Mouse (Mus musculus): Measurements from ENCODE around the gene Gm20388. TPM values are rescaled to one million over a fixed set of nuclear protein-coding genes. Genes with fewer than 3 reads are reported as not detected.

Gm20388 gene
- polyA plus RNA-seq, 1 experiment = 23.9 TPM

DNA sequence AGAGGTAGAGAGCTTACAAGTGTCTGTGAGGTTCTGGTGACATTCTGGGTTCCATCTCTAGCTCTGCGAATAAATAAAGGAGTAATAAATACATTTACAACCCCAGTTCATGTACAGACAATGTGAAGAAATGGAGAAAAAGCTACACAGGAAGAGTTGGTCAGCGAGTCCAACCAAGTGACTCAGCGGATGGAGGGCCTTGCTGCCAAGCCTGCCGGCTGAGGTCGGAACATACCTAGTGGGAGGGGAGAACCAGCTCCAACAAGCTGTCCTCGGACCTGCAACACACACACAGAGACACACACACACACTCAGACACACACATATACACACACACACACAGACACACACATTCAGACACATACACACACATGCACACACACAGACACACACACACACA lies 1118.4 kb downstream of the Gm20388 start:
- TF ChIP-seq POLR2A (IDR thresholded peaks at IDR 0.05; ENCODE audit: extremely low read depth, insufficient read depth, low read length) = no peak
- TF ChIP-seq CTCF (IDR thresholded peaks at IDR 0.05; ENCODE audit: extremely low read depth, insufficient read depth, low read length) = no peak

DNA sequence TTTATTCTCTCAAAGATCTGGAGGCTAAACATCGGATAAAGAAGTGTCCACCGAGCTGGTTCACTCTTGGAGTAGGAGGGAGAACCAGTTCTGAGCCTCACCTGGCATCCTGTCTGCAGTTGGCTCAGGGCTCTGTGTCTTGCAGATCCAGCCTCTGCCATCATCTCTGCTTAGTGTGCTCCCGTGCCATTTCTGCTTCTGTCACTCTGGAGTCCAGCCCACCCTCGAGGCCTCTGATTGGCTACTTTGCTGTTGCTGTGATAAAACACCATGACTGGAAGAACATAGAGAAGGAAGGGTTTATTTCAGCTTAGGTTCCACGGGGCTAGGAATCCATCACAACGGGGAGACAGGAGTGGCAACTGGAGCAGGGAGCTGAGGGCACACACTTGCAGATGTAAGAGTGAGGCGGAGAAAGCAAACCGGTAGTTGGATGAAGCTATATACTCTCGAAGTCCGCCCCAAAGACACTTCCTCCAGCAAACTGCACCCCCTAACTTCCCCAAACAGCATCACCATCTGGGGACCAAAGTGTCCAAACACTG lies 1119.9 kb downstream of the Gm20388 start:
- Histone ChIP-seq H3K27ac (ENCODE audit: insufficient read depth, low read length) (no peak overlapping the region), H3K4me1 (ENCODE audit: control insufficient read depth, insufficient read depth, low read length) (no peaks in the 10 kb centered on the region), H3K4me3 (ENCODE audit: insufficient read depth, low read length) (no peak overlapping the region)
- TF ChIP-seq CTCF (IDR thresholded peaks at IDR 0.05; ENCODE audit: extremely low read depth, insufficient read depth, low read length) (no peak), POLR2A (IDR thresholded peaks at IDR 0.05; ENCODE audit: extremely low read depth, insufficient read depth, low read length) (no peak)

More for the DNA sequence above, 1118.4 kb downstream of the Gm20388 start:
- Histone ChIP-seq H3K4me3 (ENCODE audit: insufficient read depth, low read length) (no peak overlapping the region), H3K4me1 (ENCODE audit: control insufficient read depth, insufficient read depth, low read length) (no peaks in the 10 kb centered on the region), H3K27ac (ENCODE audit: insufficient read depth, low read length) (no peak overlapping the region)

DNA sequence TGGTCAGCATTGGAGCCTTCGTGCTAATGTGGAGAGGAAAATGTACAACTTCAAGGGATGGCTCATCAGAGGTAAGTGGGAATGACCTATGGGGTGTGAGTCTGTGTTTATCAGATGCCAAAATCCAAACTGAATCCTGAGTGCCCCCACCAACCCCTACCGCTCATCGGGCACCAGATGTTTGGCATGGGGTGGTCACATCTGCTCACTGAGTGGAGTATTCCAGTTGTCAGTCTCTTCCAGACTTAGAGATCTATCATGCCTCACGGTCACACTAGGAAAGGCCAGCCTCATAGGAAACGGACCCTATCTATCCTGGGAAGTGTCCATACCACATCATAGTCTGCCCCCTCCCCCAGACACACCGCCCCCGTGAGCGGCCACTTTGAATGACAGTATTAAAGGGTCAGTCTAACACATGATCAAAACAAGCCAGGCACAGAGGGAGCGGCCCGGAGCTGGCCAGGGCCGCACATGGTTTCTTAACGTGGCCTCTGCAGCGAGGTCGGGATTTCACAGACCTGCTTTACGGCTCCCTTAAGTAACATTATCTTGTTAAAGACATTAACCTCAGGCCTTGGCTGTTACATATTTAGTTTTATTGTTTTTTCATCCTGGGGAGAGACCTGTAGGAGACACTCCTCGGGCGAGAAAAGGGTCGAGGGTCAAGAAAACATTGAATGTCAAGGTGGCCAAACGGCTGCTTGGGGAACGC lies 1122.8 kb downstream of the Gm20388 start:
- no peaks in the 10 kb centered on the region for H3K4me1 ChIP-seq (ENCODE audit: control insufficient read depth, insufficient read depth, low read length)
- TF ChIP-seq POLR2A (IDR thresholded peaks at IDR 0.05; ENCODE audit: extremely low read depth, insufficient read depth, low read length) = no peak
- no peak for TF ChIP-seq CTCF (IDR thresholded peaks at IDR 0.05; ENCODE audit: extremely low read depth, insufficient read depth, low read length)
- no peak overlapping the region for H3K27ac ChIP-seq (ENCODE audit: insufficient read depth, low read length)
- H3K4me3 ChIP-seq (ENCODE audit: insufficient read depth, low read length) = no peak overlapping the region

DNA sequence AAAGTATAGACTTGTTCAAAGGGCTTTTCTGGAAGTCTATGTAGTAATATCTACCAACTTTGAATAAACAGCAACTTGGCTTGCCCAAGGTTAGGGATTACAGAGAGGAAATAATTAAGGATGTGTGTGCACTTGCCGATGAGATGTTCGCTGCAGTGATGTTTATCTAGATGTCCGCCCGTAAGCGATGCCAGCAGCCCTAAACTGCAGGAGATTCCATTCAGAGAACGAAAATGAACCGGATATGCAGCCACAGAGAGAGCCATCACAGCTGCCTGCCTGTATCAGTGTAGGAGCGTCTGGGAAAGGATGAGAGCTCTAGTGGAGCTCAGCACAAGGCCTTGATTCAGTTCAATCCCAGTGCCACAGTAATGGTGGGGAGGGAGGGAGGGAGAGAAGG lies 1125.0 kb downstream of the Gm20388 start:
- H3K4me1 ChIP-seq (ENCODE audit: control insufficient read depth, insufficient read depth, low read length) = no peaks in the 10 kb centered on the region
- no peak for TF ChIP-seq POLR2A (IDR thresholded peaks at IDR 0.05; ENCODE audit: extremely low read depth, insufficient read depth, low read length)
- no peak for TF ChIP-seq CTCF (IDR thresholded peaks at IDR 0.05; ENCODE audit: extremely low read depth, insufficient read depth, low read length)
- no peak overlapping the region for H3K4me3 ChIP-seq (ENCODE audit: insufficient read depth, low read length)
- no peak overlapping the region for H3K27ac ChIP-seq (ENCODE audit: insufficient read depth, low read length)

DNA sequence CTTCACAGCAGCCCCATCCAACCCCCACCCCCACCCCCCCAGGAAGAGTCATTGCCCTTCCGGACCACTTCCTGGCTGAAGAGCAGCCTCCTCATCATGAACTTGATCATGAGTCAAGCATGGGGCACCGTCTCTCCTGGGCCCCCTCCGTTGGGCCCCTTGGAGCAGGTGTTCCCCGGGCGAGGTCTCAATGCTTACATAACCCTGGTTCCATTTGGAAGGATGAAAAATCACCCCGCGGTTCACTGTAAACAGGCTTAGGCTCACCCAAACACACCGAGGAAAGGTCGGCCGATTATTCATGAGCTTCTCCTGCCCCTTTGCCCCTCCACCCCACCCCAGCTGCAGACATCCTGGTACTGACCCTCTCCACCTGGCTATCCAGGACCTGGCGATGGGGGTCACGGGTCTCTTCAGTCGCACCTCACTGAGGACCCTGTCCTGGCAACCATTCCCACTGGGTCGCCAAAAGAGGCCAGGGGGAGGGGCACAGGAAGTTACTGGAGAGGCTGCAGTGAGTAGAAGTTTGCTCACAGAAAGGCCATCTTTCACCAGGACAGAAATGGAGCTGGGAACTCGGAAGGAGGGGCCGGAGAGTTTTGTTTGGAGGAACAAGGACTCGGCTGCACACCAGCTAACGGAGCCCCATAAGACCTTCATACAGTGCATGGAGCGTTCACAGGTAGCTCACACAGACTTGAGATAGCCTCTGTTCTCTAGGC lies 1133.2 kb downstream of the Gm20388 start:
- no peak overlapping the region for H3K4me3 ChIP-seq (ENCODE audit: insufficient read depth, low read length)
- H3K27ac ChIP-seq (ENCODE audit: insufficient read depth, low read length) = no peak overlapping the region
- no peak for TF ChIP-seq POLR2A (IDR thresholded peaks at IDR 0.05; ENCODE audit: extremely low read depth, insufficient read depth, low read length)
- no peak for TF ChIP-seq CTCF (IDR thresholded peaks at IDR 0.05; ENCODE audit: extremely low read depth, insufficient read depth, low read length)
- H3K4me1 ChIP-seq (ENCODE audit: control insufficient read depth, insufficient read depth, low read length) = no peaks in the 10 kb centered on the region

DNA sequence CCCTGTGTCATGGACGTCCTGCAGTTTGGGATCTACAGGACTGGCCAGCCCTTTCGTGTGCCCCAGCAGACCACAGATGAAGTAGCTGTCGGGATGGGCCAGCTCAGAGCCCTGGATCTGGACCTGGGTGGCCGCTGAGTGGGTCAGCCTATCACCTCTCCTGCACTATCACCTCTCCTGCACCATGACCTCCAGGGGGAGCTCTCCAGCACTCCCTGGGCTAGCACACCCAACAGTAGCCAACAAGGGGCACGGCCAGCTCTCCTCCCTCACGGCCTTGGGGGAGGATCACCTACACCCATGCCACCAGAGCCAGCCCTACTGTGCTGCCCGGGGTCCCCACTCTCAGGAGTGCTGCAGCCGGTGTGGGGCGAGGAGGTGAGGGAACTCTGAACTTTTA lies 1136.8 kb downstream of the Gm20388 start:
- Histone ChIP-seq H3K4me1 (ENCODE audit: control insufficient read depth, insufficient read depth, low read length) (no peaks in the 10 kb centered on the region), H3K27ac (ENCODE audit: insufficient read depth, low read length) (no peak overlapping the region), H3K4me3 (ENCODE audit: insufficient read depth, low read length) (no peak overlapping the region)
- TF ChIP-seq POLR2A (IDR thresholded peaks at IDR 0.05; ENCODE audit: extremely low read depth, insufficient read depth, low read length) = no peak
- no peak for TF ChIP-seq CTCF (IDR thresholded peaks at IDR 0.05; ENCODE audit: extremely low read depth, insufficient read depth, low read length)

DNA sequence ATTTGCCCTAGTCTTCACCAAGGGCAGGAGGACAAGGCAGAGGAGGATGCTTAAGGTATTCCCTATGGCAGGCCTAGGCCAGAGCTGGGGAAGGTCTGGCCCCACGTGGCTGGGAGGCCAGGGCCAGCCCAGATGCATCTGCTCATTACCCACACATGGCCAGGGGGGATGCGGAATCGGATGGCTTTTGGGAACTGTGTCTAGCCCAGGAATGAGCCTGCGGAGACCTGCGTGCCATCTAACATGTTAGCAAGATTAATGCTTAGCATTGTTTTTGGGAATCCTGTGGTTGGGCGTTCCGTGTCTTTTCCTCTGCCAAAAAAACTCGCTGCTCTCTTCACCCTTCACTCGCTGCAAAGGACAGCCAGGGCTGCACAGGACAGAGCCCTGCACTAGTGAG lies 1147.4 kb downstream of the Gm20388 start:
- Histone ChIP-seq H3K4me1 (ENCODE audit: control insufficient read depth, insufficient read depth, low read length) (no peaks in the 10 kb centered on the region), H3K4me3 (ENCODE audit: insufficient read depth, low read length) (no peak overlapping the region), H3K27ac (ENCODE audit: insufficient read depth, low read length) (no peak overlapping the region)
- TF ChIP-seq POLR2A (IDR thresholded peaks at IDR 0.05; ENCODE audit: extremely low read depth, insufficient read depth, low read length) (no peak), CTCF (IDR thresholded peaks at IDR 0.05; ENCODE audit: extremely low read depth, insufficient read depth, low read length) (no peak)

DNA sequence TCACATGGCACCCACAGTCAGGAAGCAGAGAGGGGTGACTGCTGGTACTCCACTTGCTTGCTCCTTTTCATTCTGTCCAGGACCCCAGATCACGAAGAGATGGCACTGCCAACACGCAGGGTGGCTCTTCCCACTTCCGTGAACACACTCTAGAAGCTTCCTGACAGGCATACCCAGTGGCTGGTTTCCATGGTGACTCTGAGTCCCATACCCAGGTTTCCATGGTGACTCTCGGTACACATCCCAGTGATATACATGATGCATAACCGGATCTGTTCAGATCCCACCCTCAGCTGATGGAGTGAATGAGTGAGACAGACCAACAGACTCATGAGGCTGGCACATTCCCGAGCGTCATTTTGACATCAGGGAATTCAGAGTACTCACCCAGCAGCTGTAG lies 1148.5 kb downstream of the Gm20388 start:
- H3K27ac ChIP-seq (ENCODE audit: insufficient read depth, low read length) = no peak overlapping the region
- TF ChIP-seq CTCF (IDR thresholded peaks at IDR 0.05; ENCODE audit: extremely low read depth, insufficient read depth, low read length) (no peak), POLR2A (IDR thresholded peaks at IDR 0.05; ENCODE audit: extremely low read depth, insufficient read depth, low read length) (no peak)
- H3K4me3 ChIP-seq (ENCODE audit: insufficient read depth, low read length) = no peak overlapping the region
- no peaks in the 10 kb centered on the region for H3K4me1 ChIP-seq (ENCODE audit: control insufficient read depth, insufficient read depth, low read length)

DNA sequence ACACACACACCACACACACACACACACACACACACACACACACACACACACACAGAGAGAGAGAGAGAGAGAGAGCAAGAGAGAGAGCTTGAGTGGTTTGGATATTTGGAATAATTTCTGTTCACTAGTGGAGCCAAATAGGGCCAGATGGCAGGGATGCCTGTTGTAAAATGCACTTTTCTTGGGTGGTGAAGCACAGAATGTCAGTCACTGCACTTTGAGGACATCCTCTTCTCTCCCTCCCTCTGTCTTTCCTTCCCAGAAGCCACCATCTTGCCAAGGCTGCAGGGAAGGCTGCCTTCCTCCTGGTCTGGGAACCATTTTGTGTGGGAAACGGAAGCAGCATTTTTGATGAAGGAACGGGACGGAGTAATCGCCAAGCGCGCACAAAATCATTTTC lies 1151.9 kb downstream of the Gm20388 start:
- Histone ChIP-seq H3K4me1 (ENCODE audit: control insufficient read depth, insufficient read depth, low read length) (no peaks in the 10 kb centered on the region), H3K27ac (ENCODE audit: insufficient read depth, low read length) (no peak overlapping the region)

DNA sequence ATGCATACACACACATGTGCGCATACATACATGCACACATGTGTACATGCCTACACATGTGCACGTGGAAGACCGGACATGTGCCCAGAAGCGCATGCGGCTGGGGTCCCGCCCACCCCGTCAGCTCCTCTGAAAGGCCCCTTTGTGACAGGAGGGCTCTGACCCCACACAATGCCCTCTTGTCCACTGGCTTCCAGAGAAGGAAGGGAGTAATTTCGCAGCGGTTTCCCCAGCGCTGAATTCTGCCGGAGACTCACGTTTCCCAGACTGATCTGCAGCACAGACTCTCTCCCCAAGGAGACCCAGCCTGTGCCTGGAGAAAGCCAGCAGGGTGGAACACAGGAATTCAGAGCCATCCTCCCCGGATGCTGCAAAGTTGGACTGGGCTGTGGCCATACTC lies 1153.0 kb downstream of the Gm20388 start:
- Histone ChIP-seq H3K4me3 (ENCODE audit: insufficient read depth, low read length) (no peak overlapping the region), H3K4me1 (ENCODE audit: control insufficient read depth, insufficient read depth, low read length) (no peaks in the 10 kb centered on the region), H3K27ac (ENCODE audit: insufficient read depth, low read length) (no peak overlapping the region)
- TF ChIP-seq CTCF (IDR thresholded peaks at IDR 0.05; ENCODE audit: extremely low read depth, insufficient read depth, low read length) (no peak), POLR2A (IDR thresholded peaks at IDR 0.05; ENCODE audit: extremely low read depth, insufficient read depth, low read length) (no peak)

More for the DNA sequence above, 1151.9 kb downstream of the Gm20388 start:
- TF ChIP-seq CTCF (IDR thresholded peaks at IDR 0.05; ENCODE audit: extremely low read depth, insufficient read depth, low read length) (no peak), POLR2A (IDR thresholded peaks at IDR 0.05; ENCODE audit: extremely low read depth, insufficient read depth, low read length) (no peak)
- H3K4me3 ChIP-seq (ENCODE audit: insufficient read depth, low read length) = no peak overlapping the region

Measured in cortical plate, adult 2 months (tissue).